ENCODE assay signal across 28 mouse cellular contexts in the genomic region with DNA sequence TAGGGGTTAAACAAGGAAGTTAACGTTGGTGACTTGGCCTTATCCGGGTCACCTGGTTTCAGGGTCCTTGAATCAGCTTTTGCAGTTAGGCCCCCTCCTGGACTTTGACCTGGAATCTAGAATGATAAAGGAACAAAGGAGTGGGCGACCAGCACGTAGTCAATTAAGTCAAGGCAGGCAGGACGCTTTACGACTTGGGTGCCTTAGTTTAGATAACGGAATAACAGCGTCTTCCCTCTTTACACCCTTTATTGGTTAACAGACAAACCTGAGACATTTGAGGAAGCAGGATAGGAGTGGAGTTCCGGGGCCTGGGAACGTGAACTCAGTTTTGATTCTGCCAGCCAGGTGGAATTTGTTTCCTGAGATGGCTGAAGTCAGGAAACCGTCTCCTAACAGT. TPM values are rescaled to one million over a fixed set of nuclear protein-coding genes. Genes with fewer than 3 reads are reported as not detected.
DNase-seq lines count a peak whose midpoint lies in the region; ATAC-seq and TF ChIP-seq lines count a peak whose summit lies in the region.
"Had no signal": no experiment of that assay in that cellular context is flagged by ENCODE, and none has a peak within 500 bp of the region (broad histone marks: within the 10 kb centered on the region; RNA-seq: fewer than 3 reads in every experiment).

No protein-coding gene starts in this region.

- WGBS in intestine, embryonic 14.5 days = 33% methylated on average over 11 of the region's 11 CpGs
- WGBS in intestine, embryonic 15.5 days = 27% methylated on average over 11 of the region's 11 CpGs
- WGBS in intestine, postnatal 0 days = 29% methylated on average over 11 of the region's 11 CpGs

- ATAC-seq in intestine, embryonic 14.5 days (replicated peaks; ENCODE audit: low FRiP score, low TSS enrichment, low read depth) = peak; percentile 63
- ATAC-seq in intestine, embryonic 15.5 days = peak; percentile 79
- no peak for ATAC-seq in intestine, postnatal 0 days
- ATAC-seq: forebrain, embryonic 14.5 days; forebrain, embryonic 16.5 days had no signal

- TF ChIP-seq CTCF in intestine, postnatal 0 days (IDR thresholded peaks at IDR 0.05; ENCODE audit: low read depth) = no peak
- no peak for TF ChIP-seq CTCF in layer of hippocampus, adult 2 months (conservative IDR thresholded peaks at IDR 0.05)

- H3K4me3 ChIP-seq in intestine, embryonic 14.5 days (ENCODE audit: low read depth, low read length) = no peak overlapping the region
- no peak overlapping the region for H3K4me3 ChIP-seq in intestine, embryonic 15.5 days (replicated peaks)
- no peak overlapping the region for H3K4me3 ChIP-seq in intestine, postnatal 0 days (ENCODE audit: low read depth, low read length)
- no peak overlapping the region for H3K4me3 ChIP-seq in layer of hippocampus, adult 2 months
- H3K4me3 ChIP-seq: embryonic facial prominence, embryonic 13.5 days; embryonic facial prominence, embryonic 15.5 days; erythroblast, embryonic 14.5 days; forebrain, embryonic 10.5 days; forebrain, embryonic 12.5 days had no signal

- no peak overlapping the region for H3K4me2 ChIP-seq in intestine, embryonic 14.5 days (ENCODE audit: low read length)
- H3K4me2 ChIP-seq in intestine, embryonic 15.5 days (replicated peaks) = no peak overlapping the region
- peak overlapping the region; percentile 22; the same call in 1 of the 2 replicates for H3K4me2 ChIP-seq in intestine, postnatal 0 days (replicated peaks; ENCODE audit: low read depth)
- H3K4me2 ChIP-seq: embryonic facial prominence, embryonic 13.5 days; embryonic facial prominence, embryonic 15.5 days; forebrain, embryonic 12.5 days had no signal

- DNase-seq in intestine, embryonic 14.5 days (ENCODE audit: low spot score) = peak; percentile 52
- no peak for DNase-seq in kidney, adult 8-10 months
- DNase-seq in layer of hippocampus, adult 2 months (ENCODE audit: low spot score in 2 of 2) = no peak
- DNase-seq: adrenal gland, adult 2 months; adrenal gland, postnatal 10 days; adrenal gland, postnatal 25 days; cerebellum, adult 11 months; cerebellum, adult 18-20 months; cerebellum, adult 8-10 months; cerebellum, adult 9-11 months; cerebellum, postnatal 14 days; cerebellum, postnatal 36 days; embryo, embryonic 11 days had no signal

- no peak overlapping the region for H3K27ac ChIP-seq in intestine, embryonic 14.5 days (ENCODE audit: low read depth)
- H3K27ac ChIP-seq in intestine, embryonic 15.5 days = no peak overlapping the region
- no peak overlapping the region for H3K27ac ChIP-seq in intestine, postnatal 0 days (ENCODE audit: low read depth, low read length)
- no peak overlapping the region for H3K27ac ChIP-seq in layer of hippocampus, adult 2 months
- H3K27ac ChIP-seq: embryonic facial prominence, embryonic 13.5 days; embryonic facial prominence, embryonic 15.5 days; forebrain, embryonic 10.5 days; forebrain, embryonic 12.5 days had no signal

- no peaks in the 10 kb centered on the region for H3K9me3 ChIP-seq in intestine, embryonic 14.5 days (ENCODE audit: control insufficient read depth, low read length)
- no peaks in the 10 kb centered on the region for H3K9me3 ChIP-seq in intestine, embryonic 15.5 days
- H3K9me3 ChIP-seq in intestine, postnatal 0 days (ENCODE audit: control insufficient read depth) = no peaks in the 10 kb centered on the region
- H3K9me3 ChIP-seq: embryonic facial prominence, embryonic 13.5 days; embryonic facial prominence, embryonic 15.5 days; forebrain, embryonic 10.5 days; forebrain, embryonic 12.5 days had no signal

- no peaks in the 10 kb centered on the region for H3K4me1 ChIP-seq in intestine, embryonic 14.5 days (replicated peaks; ENCODE audit: control insufficient read depth, insufficient read depth, low read length)
- no peaks in the 10 kb centered on the region for H3K4me1 ChIP-seq in intestine, embryonic 15.5 days (replicated peaks)
- no peaks in the 10 kb centered on the region for H3K4me1 ChIP-seq in intestine, postnatal 0 days (replicated peaks; ENCODE audit: control insufficient read depth, insufficient read depth, low read length)
- H3K4me1 ChIP-seq: embryonic facial prominence, embryonic 13.5 days; embryonic facial prominence, embryonic 15.5 days had no signal

- H3K36me3 ChIP-seq in intestine, embryonic 14.5 days (ENCODE audit: control insufficient read depth, insufficient read depth, low read length) = no peaks in the 10 kb centered on the region
- H3K36me3 ChIP-seq in intestine, embryonic 15.5 days = no peaks in the 10 kb centered on the region
- no peaks in the 10 kb centered on the region for H3K36me3 ChIP-seq in intestine, postnatal 0 days (ENCODE audit: control insufficient read depth, insufficient read depth)
- H3K36me3 ChIP-seq: embryonic facial prominence, embryonic 13.5 days; embryonic facial prominence, embryonic 15.5 days; forebrain, embryonic 10.5 days; forebrain, embryonic 12.5 days had no signal

- no peak overlapping the region for H3K9ac ChIP-seq in intestine, embryonic 14.5 days (ENCODE audit: low read length)
- no peak overlapping the region for H3K9ac ChIP-seq in intestine, embryonic 15.5 days
- no peak overlapping the region for H3K9ac ChIP-seq in intestine, postnatal 0 days (ENCODE audit: low read depth, low read length)
- H3K9ac ChIP-seq: embryonic facial prominence, embryonic 13.5 days; embryonic facial prominence, embryonic 15.5 days; forebrain, embryonic 12.5 days had no signal

- no peaks in the 10 kb centered on the region for H3K27me3 ChIP-seq in intestine, embryonic 14.5 days (replicated peaks; ENCODE audit: control insufficient read depth, insufficient read depth, low read length)
- no peaks in the 10 kb centered on the region for H3K27me3 ChIP-seq in intestine, embryonic 15.5 days (replicated peaks)
- no peaks in the 10 kb centered on the region for H3K27me3 ChIP-seq in intestine, postnatal 0 days (replicated peaks; ENCODE audit: control insufficient read depth, insufficient read depth, low read length)
- H3K27me3 ChIP-seq: embryonic facial prominence, embryonic 13.5 days; embryonic facial prominence, embryonic 15.5 days; forebrain, embryonic 12.5 days had no signal

RNA-seq across cellular contexts. Expression of a gene that starts 13.9 kb away (rescaled TPM):
- polyA plus RNA-seq in intestine, embryonic 14.5 days (2014; fragmentation: Nextera tagmentation; extraction: Ambion mirVana) = not detected in 2 replicates
- polyA plus RNA-seq in intestine, embryonic 15.5 days (2015; fragmentation: Nextera tagmentation; extraction: Ambion mirVana) = not detected in 2 replicates
- polyA plus RNA-seq in intestine, postnatal 0 days (2015; fragmentation: Nextera tagmentation; extraction: Ambion mirVana) = not detected in 2 replicates
- not detected for total RNA-seq in layer of hippocampus, adult 2 months (2021)
- total RNA-seq: adrenal gland, adult 2 months; adrenal gland, postnatal 10 days; adrenal gland, postnatal 25 days; adrenal gland, postnatal 4 days; ES-E14; MEL had no signal
- polyA plus RNA-seq: adrenal gland, adult 2 months; brain, embryonic 14.5 days; C2C12; embryonic facial prominence, embryonic 11.5 days; embryonic facial prominence, embryonic 13.5 days; embryonic facial prominence, embryonic 15.5 days; erythroblast, embryonic 14.5 days; forebrain, embryonic 10.5 days; forebrain, embryonic 12.5 days; forebrain, embryonic 14.5 days; forebrain, embryonic 16.5 days had no signal
